Mouse (Mus musculus) neural tube, embryonic 11.5 days (tissue): ENCODE measurements around the gene Tbc1d20. TPM values are rescaled to one million over a fixed set of nuclear protein-coding genes. Genes with fewer than 3 reads are reported as not detected.
A peak's percentile ranks its signal among the peaks of the same experiment; 100 is the strongest.

Experiments used
- ATAC-seq: fragments of 200-750 bp; cut with Nextera tagmentation; 2 replicates; pipeline ENCODE4 v1.8.0; 2017; ENCODE audit warnings: moderate number of reproducible peaks, mild to moderate bottlenecking, moderate TSS enrichment, moderate library complexity; ENCODE audit not compliant: insufficient read depth, low FRiP score, low TSS enrichment
- DNase-seq: peaks from one replicate; pipeline ENCODE4 v3.0.0-alpha.2; 2015; ENCODE audit warnings: low spot score
- H3K27ac ChIP-seq: fragments of 300-500 bp; sonication (generic); 2 replicates; pipeline ENCODE4 v1.5.1; 2014; ENCODE audit warnings: low read depth, mild to moderate bottlenecking, low read length
- H3K27me3 ChIP-seq: fragments of 300-500 bp; sonication (generic); 2 replicates; pipeline ENCODE4 v1.6.1; 2014; ENCODE audit warnings: mild to moderate bottlenecking, low read length, mixed read lengths; ENCODE audit not compliant: control insufficient read depth, insufficient read depth
- H3K36me3 ChIP-seq: fragments of 300-500 bp; sonication (generic); 2 replicates; pipeline ENCODE4 v1.6.1; 2014; ENCODE audit warnings: mild to moderate bottlenecking, low read length, moderate library complexity, mixed read lengths; ENCODE audit not compliant: control insufficient read depth, insufficient read depth
- H3K4me1 ChIP-seq: fragments of 300-500 bp; sonication (generic); 2 replicates; pipeline ENCODE4 v1.6.1; 2014; ENCODE audit warnings: low read length, mixed read lengths; ENCODE audit not compliant: control insufficient read depth, insufficient read depth
- H3K4me2 ChIP-seq: fragments of 300-500 bp; sonication (generic); 2 replicates; pipeline ENCODE4 v1.6.1; 2014; ENCODE audit warnings: low read depth, mild to moderate bottlenecking, moderate library complexity
- H3K4me3 ChIP-seq: fragments of 300-500 bp; sonication (generic); 2 replicates; pipeline ENCODE4 v1.5.1; 2014; ENCODE audit warnings: low read depth, low read length
- H3K9ac ChIP-seq: fragments of 300-500 bp; sonication (generic); 2 replicates; pipeline ENCODE4 v1.6.1; 2014; ENCODE audit warnings: mild to moderate bottlenecking, low read length
- H3K9me3 ChIP-seq: fragments of 300-500 bp; sonication (generic); 2 replicates; pipeline ENCODE4 v1.6.1; 2016; ENCODE audit warnings: low read length; ENCODE audit not compliant: control insufficient read depth
- WGBS: fragments of 180-500 bp; shearing (Covaris S2); extraction: QIAGEN DNeasy Blood & Tissue Kit; methylation state at CpG from one replicate; pipeline ENCODE4 v1.1.7; 2014; 5-methylcytosine and 5-hydroxymethylcytosine counted together
- polyA plus RNA-seq: library from polyadenylated mRNA; unstranded; fragments of >200 nt; fragmentation: Nextera tagmentation; extraction: Ambion mirVana; gene quantifications from 2 replicates; pipeline ENCODE4 v1.2.1, GENCODE M21; 2014

Gene Tbc1d20
- polyA plus RNA-seq, 1 experiment from 2014 or later = 30.0 TPM

- ATAC-seq = peak; percentile 88
- H3K36me3 ChIP-seq = no peaks in the 10 kb centered on the region
- peak; percentile 85 for DNase-seq
- under 1% methylated on average over 52 of the region's 52 CpGs for WGBS
- H3K27me3 ChIP-seq = 0 out of 2 replicates have a peak, but pooled peaks cover 2% of the 10 kb centered on the region
- no peaks in the 10 kb centered on the region for H3K9me3 ChIP-seq
- no peak within 1 kb of the TSS for H3K27ac ChIP-seq
- 0 out of 2 replicates have a peak, but pooled peaks cover 7% of the 10 kb centered on the region for H3K4me1 ChIP-seq
- peak within 1 kb of the TSS; percentile 47 for H3K4me3 ChIP-seq
- peak within 1 kb of the TSS; percentile 60 for H3K9ac ChIP-seq
- peak within 1 kb of the TSS; percentile 95 for H3K4me2 ChIP-seq
Observed at GRCm38 (mm10) chr2:152343329-152344213, 49.9 kb downstream of the Tbc1d20 start, which contains the start of gene Trib3. Gene Trib3 (minus strand): TSS chr2:152344032.

- Histone ChIP-seq H3K36me3 (no peaks in the 10 kb centered on the region), H3K4me3 (peak overlapping the region; percentile 47), H3K27me3 (0 out of 2 replicates have a peak, but pooled peaks cover 2% of the 10 kb centered on the region), H3K4me2 (peak overlapping the region; percentile 95), H3K4me1 (0 out of 2 replicates have a peak, but pooled peaks cover 7% of the 10 kb centered on the region), H3K9me3 (no peaks in the 10 kb centered on the region), H3K27ac (no peak overlapping the region), H3K9ac (peak overlapping the region; percentile 60; the same call in 1 of the 2 replicates)
- 11% methylated on average over 10 of the region's 10 CpGs for WGBS
- ATAC-seq (no peak), DNase-seq (no peak)
Observed at GRCm38 (mm10) chr2:152344361-152344760, 50.7 kb downstream of the Tbc1d20 start.

DNA sequence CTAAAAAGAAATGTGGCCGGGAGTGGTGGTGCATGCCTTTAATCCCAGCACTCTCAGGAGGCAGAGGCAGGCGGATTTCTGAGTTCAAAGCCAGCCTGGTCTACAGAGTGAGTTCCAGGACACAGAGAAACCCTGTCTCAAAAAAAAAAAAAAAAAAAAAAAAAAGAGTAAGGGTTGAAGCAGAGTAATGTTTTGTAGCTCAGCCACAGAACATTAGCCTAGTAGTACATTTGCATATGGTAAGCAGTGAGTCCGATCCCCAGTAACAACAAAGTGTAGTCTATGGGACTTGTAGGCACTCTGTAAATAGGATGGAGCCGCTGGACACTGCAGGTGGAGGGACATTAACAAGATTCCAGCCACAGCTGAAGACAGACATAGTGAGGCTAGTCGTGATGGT lies 51.3 kb downstream of the Tbc1d20 start:
- no peaks in the 10 kb centered on the region for H3K36me3 ChIP-seq
- H3K4me1 ChIP-seq = 0 out of 2 replicates have a peak, but pooled peaks cover 7% of the 10 kb centered on the region
- H3K27ac ChIP-seq = no peak overlapping the region
- 0 out of 2 replicates have a peak, but pooled peaks cover 2% of the 10 kb centered on the region for H3K27me3 ChIP-seq
- DNase-seq = no peak
- H3K4me2 ChIP-seq = no peak overlapping the region; the same call in 1 of the 2 replicates
- 64% methylated on average over 5 of the region's 5 CpGs for WGBS
- H3K9me3 ChIP-seq = no peaks in the 10 kb centered on the region
- H3K9ac ChIP-seq = no peak overlapping the region
- ATAC-seq = no peak
- H3K4me3 ChIP-seq = no peak overlapping the region

- Histone ChIP-seq H3K36me3 (no peaks in the 10 kb centered on the region), H3K4me3 (no peak overlapping the region), H3K4me2 (no peak overlapping the region), H3K9me3 (no peaks in the 10 kb centered on the region), H3K27ac (no peak overlapping the region), H3K4me1 (0 out of 2 replicates have a peak, but pooled peaks cover 7% of the 10 kb centered on the region), H3K27me3 (0 out of 2 replicates have a peak, but pooled peaks cover 2% of the 10 kb centered on the region), H3K9ac (no peak overlapping the region)
- whole genome bisulfite sequencing = 72% methylated on average over 6 of the region's 6 CpGs
- DNase-seq = no peak
- ATAC-seq = no peak
Observed at GRCm38 (mm10) chr2:152345393-152345792, 51.8 kb downstream of the Tbc1d20 start.

DNA sequence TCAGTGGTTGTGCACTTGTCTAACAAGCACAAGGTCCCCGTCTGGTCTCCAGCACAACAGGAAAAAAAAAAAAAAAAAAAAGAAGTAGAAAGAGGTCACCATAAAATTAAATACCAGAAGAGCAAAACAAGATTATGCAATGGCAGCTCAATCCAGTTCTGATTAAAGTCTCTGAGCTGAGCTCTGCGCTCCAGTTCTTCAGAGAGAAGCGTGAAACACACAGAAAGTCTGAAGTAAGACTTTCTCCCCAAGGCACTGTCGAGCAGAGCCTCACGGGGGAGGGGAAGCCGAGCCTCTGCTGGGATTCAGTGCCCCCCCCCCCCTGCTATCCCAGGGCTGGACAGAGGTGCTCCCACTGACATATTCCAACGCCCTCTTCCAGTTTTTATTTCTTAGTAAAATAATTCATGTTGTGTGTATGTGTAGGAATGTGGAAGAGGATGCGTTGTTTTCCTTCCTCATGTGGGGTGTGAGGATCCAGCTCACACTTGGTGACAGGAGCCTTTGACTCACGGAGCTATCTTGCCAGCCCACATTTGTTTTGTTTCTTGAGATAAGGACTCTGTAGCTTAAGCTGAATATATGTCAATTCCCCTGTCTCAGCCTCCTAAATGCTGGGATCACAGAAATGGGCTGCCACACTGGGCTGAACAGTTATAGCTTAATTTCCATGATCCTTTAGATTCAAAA lies 53.3 kb downstream of the Tbc1d20 start:
- no peak for ATAC-seq
- Histone ChIP-seq H3K4me3 (no peak overlapping the region), H3K9ac (no peak overlapping the region), H3K9me3 (no peaks in the 10 kb centered on the region), H3K36me3 (no peaks in the 10 kb centered on the region), H3K4me2 (no peak overlapping the region), H3K4me1 (0 out of 2 replicates have a peak, but pooled peaks cover 7% of the 10 kb centered on the region), H3K27ac (no peak overlapping the region), H3K27me3 (0 out of 2 replicates have a peak, but pooled peaks cover 2% of the 10 kb centered on the region)
- DNase-seq = no peak
- 60% methylated on average over 9 of the region's 9 CpGs for WGBS

DNA sequence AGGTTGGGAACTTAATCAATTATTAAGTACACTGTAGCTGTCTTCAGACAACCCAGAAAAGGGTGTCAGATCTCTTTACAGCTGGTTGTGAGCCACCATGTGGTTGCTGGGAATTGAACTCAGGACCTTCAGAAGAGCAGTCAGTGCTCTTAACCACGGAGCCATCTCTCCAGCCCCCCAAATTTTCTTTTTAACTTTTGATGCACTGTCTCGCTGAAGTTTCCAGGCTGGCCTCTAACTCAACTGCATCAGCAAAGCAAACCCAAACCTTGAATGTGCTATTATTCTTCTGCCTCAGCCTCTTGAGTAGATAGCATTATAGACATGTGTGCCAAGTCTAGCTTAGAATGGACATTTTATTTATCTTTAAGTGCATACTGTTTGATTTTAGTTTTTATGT lies 54.1 kb downstream of the Tbc1d20 start:
- Histone ChIP-seq H3K4me3 (no peak overlapping the region), H3K9ac (no peak overlapping the region), H3K4me2 (no peak overlapping the region), H3K27ac (no peak overlapping the region), H3K4me1 (0 out of 2 replicates have a peak, but pooled peaks cover 7% of the 10 kb centered on the region), H3K27me3 (0 out of 2 replicates have a peak, but pooled peaks cover 2% of the 10 kb centered on the region), H3K9me3 (no peaks in the 10 kb centered on the region), H3K36me3 (no peaks in the 10 kb centered on the region)
- DNase-seq (no peak), ATAC-seq (no peak)
- WGBS = 69% methylated on average over 2 of the region's 2 CpGs

DNA sequence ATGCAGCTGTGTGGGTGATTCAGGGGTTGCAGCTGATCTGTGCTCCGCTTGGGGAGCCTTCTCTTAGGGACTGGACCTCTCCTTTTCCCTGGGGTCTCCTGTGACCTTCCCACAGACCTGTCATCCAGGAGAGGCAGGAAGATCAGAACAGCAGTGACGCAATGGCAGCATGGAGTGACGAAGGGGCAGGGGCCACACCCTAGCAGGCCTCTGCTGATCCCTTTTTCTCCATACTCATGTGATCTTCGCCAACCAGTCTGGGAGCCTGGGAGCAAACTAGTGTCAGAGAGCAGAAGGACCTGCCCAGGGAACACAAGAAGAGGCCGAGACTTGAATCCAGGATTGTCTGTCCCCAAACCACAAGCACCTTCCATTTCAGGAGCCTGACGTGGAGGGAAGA lies 55.6 kb downstream of the Tbc1d20 start:
- WGBS = 85% methylated on average over 6 of the region's 6 CpGs
- no peak for ATAC-seq
- Histone ChIP-seq H3K4me1 (0 out of 2 replicates have a peak, but pooled peaks cover under 1% of the 10 kb centered on the region), H3K4me3 (no peak overlapping the region), H3K9ac (no peak overlapping the region), H3K36me3 (no peaks in the 10 kb centered on the region), H3K27ac (no peak overlapping the region), H3K9me3 (no peaks in the 10 kb centered on the region), H3K4me2 (no peak overlapping the region), H3K27me3 (0 out of 2 replicates have a peak, but pooled peaks cover 2% of the 10 kb centered on the region)
- no peak for DNase-seq

DNA sequence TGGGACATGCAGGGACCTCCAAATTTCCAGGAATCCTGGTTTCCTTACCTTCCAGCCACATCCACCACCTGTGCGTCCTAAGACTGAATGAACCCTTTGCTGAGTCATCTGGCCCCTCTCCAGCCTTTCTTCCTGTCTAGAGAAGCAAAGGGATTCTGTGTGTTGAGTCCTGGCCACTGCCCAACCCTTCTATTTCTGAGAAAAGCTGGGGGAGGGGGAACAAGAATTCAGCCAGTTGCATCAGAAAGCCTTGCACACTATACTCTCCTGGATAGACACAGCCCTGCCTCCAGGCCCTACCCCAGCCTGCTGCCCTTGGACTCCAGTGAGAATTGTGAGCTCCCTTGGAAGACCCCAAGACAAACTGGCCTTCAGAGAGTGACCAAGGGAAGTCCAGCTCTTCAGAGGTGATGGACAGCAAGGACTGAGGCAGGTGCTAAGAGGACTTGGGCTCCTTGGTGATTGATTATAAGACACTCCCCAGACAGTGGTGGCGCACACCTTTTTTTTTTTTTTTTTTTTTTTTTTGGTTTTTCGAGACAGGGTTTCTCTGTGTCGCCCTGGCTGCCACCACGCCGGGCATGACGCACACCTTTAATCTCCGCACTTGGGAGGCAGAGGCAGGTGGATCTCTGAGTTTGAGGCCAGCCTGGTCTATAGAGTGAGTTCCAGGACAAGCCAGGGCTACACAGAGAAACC lies 56.4 kb downstream of the Tbc1d20 start:
- H3K4me2 ChIP-seq = no peak overlapping the region
- H3K4me1 ChIP-seq = no peaks in the 10 kb centered on the region
- WGBS = 93% methylated on average over 8 of the region's 8 CpGs
- ATAC-seq = no peak
- H3K27ac ChIP-seq = no peak overlapping the region
- H3K9me3 ChIP-seq = no peaks in the 10 kb centered on the region
- 0 out of 2 replicates have a peak, but pooled peaks cover 2% of the 10 kb centered on the region for H3K27me3 ChIP-seq
- H3K4me3 ChIP-seq = no peak overlapping the region
- no peak for DNase-seq
- no peak overlapping the region for H3K9ac ChIP-seq
- H3K36me3 ChIP-seq = no peaks in the 10 kb centered on the region
